Mouse (Mus musculus): ENCODE data around the gene Mbnl2.

DNA sequence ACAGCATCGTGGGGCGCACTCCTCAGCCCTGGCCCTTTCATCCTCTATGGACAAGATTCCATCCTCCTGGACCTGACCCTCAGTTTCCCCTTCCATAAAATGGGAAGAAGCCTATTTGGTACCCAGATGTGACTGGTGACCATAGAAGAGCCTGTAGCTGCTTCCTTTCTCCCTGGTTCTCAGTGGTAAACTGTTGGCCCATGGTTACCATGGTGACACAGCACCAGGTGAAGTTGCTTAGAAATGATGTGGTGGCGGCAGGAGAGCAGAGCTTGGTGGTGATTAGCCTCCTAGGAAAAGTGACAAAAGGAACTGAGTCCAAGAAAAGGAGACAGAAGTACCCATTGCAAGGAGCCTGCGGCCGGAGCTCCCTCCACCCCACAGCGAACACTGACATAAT is 34.2 kb downstream of the Mbnl2 start:
- TF ChIP-seq CTCF (IDR thresholded peaks at IDR 0.05; ENCODE audit: borderline replicate concordance, control insufficient read depth, extremely low read depth, insufficient read depth, low read length, poor library complexity) (no peak), POLR2A (IDR thresholded peaks at IDR 0.05; ENCODE audit: control insufficient read depth, extremely low read depth, insufficient read depth, low read length, poor library complexity) (no peak)

Data from thymus, adult 2 months (tissue).